8 mouse cellular contexts compared by ENCODE assay signal in genomic region chr9:119092473-119093418, GRCm38 (mm10). TPM values are rescaled to one million over a fixed set of nuclear protein-coding genes. Genes with fewer than 3 reads are reported as not detected.
DNase-seq lines count a peak whose midpoint lies in the region; ATAC-seq and TF ChIP-seq lines count a peak whose summit lies in the region.

No protein-coding gene starts in this region.

- peak overlapping the region; percentile 29 for H3K4me3 ChIP-seq in C2C12 (ENCODE audit: insufficient read depth, poor library complexity, severe bottlenecking)
- peak overlapping the region; percentile 68 for H3K4me3 ChIP-seq in heart, embryonic 13.5 days
- H3K4me3 ChIP-seq in limb, embryonic 10.5 days = peak overlapping the region; percentile 56
- peak overlapping the region; percentile 52 for H3K4me3 ChIP-seq in midbrain, embryonic 15.5 days

- no peaks in the 10 kb centered on the region for H3K27me3 ChIP-seq in C2C12 (ENCODE audit: control insufficient read depth, insufficient read depth, insufficient read length)
- H3K27me3 ChIP-seq in heart, embryonic 13.5 days (replicated peaks) = peaks cover 21% of the 10 kb centered on the region
- peaks cover 66% of the 10 kb centered on the region for H3K27me3 ChIP-seq in limb, embryonic 10.5 days (ENCODE audit: low read depth, poor library complexity, severe bottlenecking)
- H3K27me3 ChIP-seq in midbrain, embryonic 15.5 days (replicated peaks) = peaks cover 17% of the 10 kb centered on the region

- H3K79me2 ChIP-seq in C2C12 (ENCODE audit: control insufficient read depth, insufficient read depth) = no peaks in the 10 kb centered on the region

- TF ChIP-seq CTCF in C2C12 (IDR thresholded peaks at IDR 0.05; ENCODE audit: control insufficient read depth, insufficient read depth, insufficient read length) = no peak

- no peaks in the 10 kb centered on the region for H3K79me3 ChIP-seq in C2C12 (ENCODE audit: low read depth)

- peak overlapping the region; percentile 92 for H3K4me2 ChIP-seq in heart, embryonic 13.5 days
- peak overlapping the region; percentile 71 for H3K4me2 ChIP-seq in midbrain, embryonic 15.5 days

- no peaks in the 10 kb centered on the region for H3K9me3 ChIP-seq in heart, embryonic 13.5 days
- H3K9me3 ChIP-seq in limb, embryonic 10.5 days (replicated peaks) = no peaks in the 10 kb centered on the region
- no peaks in the 10 kb centered on the region for H3K9me3 ChIP-seq in midbrain, embryonic 15.5 days

- peak; percentile 51 to 67 for DNase-seq in adrenal gland, adult (ENCODE audit: inconsistent age in 2 of 2, low spot score in 1 of 2)
- DNase-seq in adrenal gland, postnatal 4 days (ENCODE audit: low spot score in 2 of 2) = no peak
- peak; percentile 39 for DNase-seq in embryo, embryonic 9.5 days (ENCODE audit: extremely low spot score)
- DNase-seq in limb, embryonic 10.5 days (ENCODE audit: low spot score) = peak; percentile 55

- ATAC-seq in heart, embryonic 13.5 days (ENCODE audit: extremely low read depth, insufficient number of reproducible peaks, low FRiP score, low TSS enrichment) = no peak
- no peak for ATAC-seq in midbrain, embryonic 15.5 days (replicated peaks)
- no peak for ATAC-seq in erythroid progenitor cell, adult 5-6 weeks (replicated peaks; ENCODE audit: low FRiP score, poor library complexity, severe bottlenecking)

- H3K27ac ChIP-seq in heart, embryonic 13.5 days (replicated peaks) = peak overlapping the region; percentile 73; the same call in 1 of the 2 replicates
- peak overlapping the region; percentile 78 for H3K27ac ChIP-seq in limb, embryonic 10.5 days
- H3K27ac ChIP-seq in midbrain, embryonic 15.5 days = no peak overlapping the region

- peaks cover 45% of the 10 kb centered on the region for H3K4me1 ChIP-seq in heart, embryonic 13.5 days
- peaks cover 81% of the 10 kb centered on the region for H3K4me1 ChIP-seq in limb, embryonic 10.5 days
- peaks cover 39% of the 10 kb centered on the region for H3K4me1 ChIP-seq in midbrain, embryonic 15.5 days

- 4% methylated on average over 45 of the region's 45 CpGs for WGBS in heart, embryonic 13.5 days
- 4% methylated on average over 45 of the region's 45 CpGs for WGBS in limb, embryonic 10.5 days
- 2% methylated on average over 45 of the region's 45 CpGs for WGBS in midbrain, embryonic 15.5 days

- no peaks in the 10 kb centered on the region for H3K36me3 ChIP-seq in C2C12 (ENCODE audit: control insufficient read depth, insufficient read depth)
- H3K36me3 ChIP-seq in heart, embryonic 13.5 days = no peaks in the 10 kb centered on the region
- no peaks in the 10 kb centered on the region for H3K36me3 ChIP-seq in limb, embryonic 10.5 days
- H3K36me3 ChIP-seq in midbrain, embryonic 15.5 days (replicated peaks) = no peaks in the 10 kb centered on the region

- peak overlapping the region; percentile 83 for H3K9ac ChIP-seq in heart, embryonic 13.5 days
- H3K9ac ChIP-seq in midbrain, embryonic 15.5 days = peak overlapping the region; percentile 49

- H3ac ChIP-seq in C2C12 (ENCODE audit: control insufficient read depth, insufficient read length, low read depth) = peak overlapping the region; percentile 55

TF ChIP-seq in C2C12, 6 proteins besides CTCF, POLR2A, EP300 and RAD21:
- no peak for TF ChIP-seq MYOD1 (IDR thresholded peaks at IDR 0.05; ENCODE audit: control insufficient read depth, insufficient read length, low read depth)
- no peak for TF ChIP-seq USF1 (IDR thresholded peaks at IDR 0.05; ENCODE audit: low read depth)
- no peak for TF ChIP-seq MYOG (IDR thresholded peaks at IDR 0.05; ENCODE audit: control insufficient read depth, extremely low read depth, insufficient read length)
- TF ChIP-seq MAX (IDR thresholded peaks at IDR 0.05) = no peak
- TF ChIP-seq FOSL1 (IDR thresholded peaks at IDR 0.05; ENCODE audit: insufficient read depth, low read length, poor library complexity, severe bottlenecking) = no peak
- no peak for TF ChIP-seq CEBPB (IDR thresholded peaks at IDR 0.05; ENCODE audit: low read depth)

RNA-seq across cellular contexts. Expression of gene Plcd1, which starts 0.6 kb away (rescaled TPM):
- 10 to 100 TPM in 1 of 2 experiments, 1 to 10 TPM in 1; 9.7 to 12.7 TPM for total RNA-seq in adrenal gland, postnatal 4 days (2021)
- 8.8 TPM for polyA plus RNA-seq in C2C12 (2012; fragmentation: generic; extraction: Trizol)
- polyA plus RNA-seq in heart, embryonic 13.5 days (2015; fragmentation: Nextera tagmentation; extraction: Ambion mirVana) = 15.8 and 16.5 TPM in 2 replicates
- 11.2 and 14.3 TPM in 2 replicates for polyA plus RNA-seq in limb, embryonic 10.5 days (2016; fragmentation: Nextera tagmentation; extraction: Ambion mirVana)
- polyA plus RNA-seq in midbrain, embryonic 15.5 days (2015; fragmentation: Nextera tagmentation; extraction: Ambion mirVana) = 15.6 and 16.4 TPM in 2 replicates
- not detected in 2 replicates for total RNA-seq in erythroid progenitor cell, adult 5-6 weeks (2015; ENCODE audit: low replicate concordance)
- not detected in 2 replicates for total RNA-seq in erythroid progenitor cell, adult 5-6 weeks (2017; ENCODE audit: low replicate concordance)

RNA-seq across cellular contexts. Expression of gene Dlec1, which starts 9.5 kb away (rescaled TPM):
- 1 to 10 TPM; 1.1 to 2.7 TPM for total RNA-seq in adrenal gland, postnatal 4 days (2021)
- polyA plus RNA-seq in C2C12 (2012; fragmentation: generic; extraction: Trizol) = 0.01 TPM
- 0.21 and 0.29 TPM in 2 replicates for polyA plus RNA-seq in heart, embryonic 13.5 days (2015; fragmentation: Nextera tagmentation; extraction: Ambion mirVana)
- polyA plus RNA-seq in limb, embryonic 10.5 days (2016; fragmentation: Nextera tagmentation; extraction: Ambion mirVana) = 0.63 and 1.0 TPM in 2 replicates
- 0.94 and 1.0 TPM in 2 replicates for polyA plus RNA-seq in midbrain, embryonic 15.5 days (2015; fragmentation: Nextera tagmentation; extraction: Ambion mirVana)
- total RNA-seq in erythroid progenitor cell, adult 5-6 weeks (2015; ENCODE audit: low replicate concordance) = 0.36 TPM in 1 of 2 replicates, not detected in the other
- not detected in 2 replicates for total RNA-seq in erythroid progenitor cell, adult 5-6 weeks (2017; ENCODE audit: low replicate concordance)

RNA-seq across cellular contexts. Expression of gene Vill, which starts 40.2 kb away (rescaled TPM):
- total RNA-seq in adrenal gland, postnatal 4 days (2021) = 10 to 100 TPM in 1 of 2 experiments, 1 to 10 TPM in 1; 3.2 to 10.1 TPM
- 0.96 TPM for polyA plus RNA-seq in C2C12 (2012; fragmentation: generic; extraction: Trizol)
- 10.6 and 11.5 TPM in 2 replicates for polyA plus RNA-seq in heart, embryonic 13.5 days (2015; fragmentation: Nextera tagmentation; extraction: Ambion mirVana)
- polyA plus RNA-seq in limb, embryonic 10.5 days (2016; fragmentation: Nextera tagmentation; extraction: Ambion mirVana) = 19.5 and 26.3 TPM in 2 replicates
- polyA plus RNA-seq in midbrain, embryonic 15.5 days (2015; fragmentation: Nextera tagmentation; extraction: Ambion mirVana) = 3.0 and 3.6 TPM in 2 replicates
- 1.8 TPM in 1 of 2 replicates, not detected in the other for total RNA-seq in erythroid progenitor cell, adult 5-6 weeks (2015; ENCODE audit: low replicate concordance)
- 1.9 TPM in 1 of 2 replicates, not detected in the other for total RNA-seq in erythroid progenitor cell, adult 5-6 weeks (2017; ENCODE audit: low replicate concordance)

Comparison
In these comparisons a context has a peak if more than half of its experiments do, and no peak if none do; other contexts are left out.
1. DNase-seq: peak in adrenal gland, adult (2 of 2), embryo, embryonic 9.5 days (single experiment) and limb, embryonic 10.5 days (single experiment); none in adrenal gland, postnatal 4 days (0 of 2).
2. Peak in every context shown above with its lines, with median percentiles within 50 percentile points of each other: H3K4me3 ChIP-seq.